Mouse (Mus musculus) left cerebral cortex, postnatal 25 days (tissue): ENCODE measurements around the gene Plekhd1. TPM values are rescaled to one million over a fixed set of nuclear protein-coding genes. Genes with fewer than 3 reads are reported as not detected.

ENCODE experiments used
- DNase-seq, 2 experiments: peaks; one replicate each; pipeline ENCODE4 v3.0.0; 2022; ENCODE audit warnings: low spot score in 2 of 2, mixed read lengths in 1 of 2
- intact Hi-C: fragments of 180-260 bp; cut with DNase I; formaldehyde crosslinking; loops from one replicate; pipeline ENCODE4 v1.15.1; 2025
- total RNA-seq, 2 experiments: library from RNA; stranded (reverse); gene quantifications; 2 replicates each; pipeline ENCODE4 v1.2.3; 2021

Gene Plekhd1
- total RNA-seq, 2 experiments from 2014 or later = 1.6 to 1.8 TPM

GRCm38 (mm10) chr12:80736464-80737282 lies 44.3 kb downstream of the Plekhd1 start:
- intact Hi-C loops = no loop called here
- DNase-seq = peak; percentile 74 to 86

GRCm38 (mm10) chr12:80737283-80737600 lies 44.9 kb downstream of the Plekhd1 start:
- intact Hi-C loops = no loop called here
- no peak for DNase-seq

GRCm38 (mm10) chr12:80739482-80739881 lies 47.1 kb downstream of the Plekhd1 start:
- intact Hi-C loops = no loop called here
- no peak for DNase-seq

- no peak for DNase-seq
- intact Hi-C loops = no loop called here
Observed at GRCm38 (mm10) chr12:80744614-80745013, 52.2 kb downstream of the Plekhd1 start.

GRCm38 (mm10) chr12:80746031-80746813 lies 53.8 kb downstream of the Plekhd1 start:
- peak in 1 of 2 experiments; percentile 55 for DNase-seq
- intact Hi-C loops = no loop called here

- peak in 1 of 2 experiments; percentile 54 for DNase-seq
- intact Hi-C loops = no loop called here
Observed at GRCm38 (mm10) chr12:80751556-80751955, 59.2 kb downstream of the Plekhd1 start.

- intact Hi-C loops = no loop called here
- DNase-seq = no peak
Observed at GRCm38 (mm10) chr12:80757751-80758558, 65.6 kb downstream of the Plekhd1 start.

- no peak for DNase-seq
- intact Hi-C loops = no loop called here
Observed at GRCm38 (mm10) chr12:80758559-80759386, 66.4 kb downstream of the Plekhd1 start.

GRCm38 (mm10) chr12:80759387-80759712 lies 67.0 kb downstream of the Plekhd1 start:
- DNase-seq = no peak
- intact Hi-C loops = no loop called here

- intact Hi-C loops = loop anchor here (1.0 kb wide), 1 partner anchor 30 kb away; no protein-coding TSS in a partner anchor
- DNase-seq = peak; percentile 55 to 63
Observed at GRCm38 (mm10) chr12:80759713-80760395, 67.5 kb downstream of the Plekhd1 start.

GRCm38 (mm10) chr12:80760396-80760801 lies 68.0 kb downstream of the Plekhd1 start, which contains the start of gene Ccdc177:
Gene Ccdc177, minus strand, starts transcription at chr12:80760687.
- intact Hi-C loops = loop anchor here (1.0 kb wide), 1 partner anchor 30 kb away; no protein-coding TSS in a partner anchor
- peak; percentile 86 to 95 for DNase-seq

GRCm38 (mm10) chr12:80762982-80763381 lies 70.6 kb downstream of the Plekhd1 start:
- no peak for DNase-seq
- intact Hi-C loops = no loop called here

- intact Hi-C loops = no loop called here
- DNase-seq = no peak
Observed at GRCm38 (mm10) chr12:80764116-80764515, 71.7 kb downstream of the Plekhd1 start.

- intact Hi-C loops = loop anchor here (1.0 kb wide), 1 partner anchor 126 kb away; no protein-coding TSS in a partner anchor
- peak; percentile 67 to 75 for DNase-seq
Observed at GRCm38 (mm10) chr12:80769697-80770096, 77.3 kb downstream of the Plekhd1 start.

Other genes starting within 250 kb of the Plekhd1 start
- 100 to 1,000 TPM; 121 to 131 TPM for gene Exd2, start 229.5 kb upstream of the Plekhd1 start, total RNA-seq
- 10 to 100 TPM; 79.8 to 83.1 TPM for gene Galnt16, start 174.3 kb upstream of the Plekhd1 start, total RNA-seq
- gene Slc39a9, start 48.7 kb upstream of the Plekhd1 start, total RNA-seq = 10 to 100 TPM; 40.5 to 43.4 TPM
- 10 to 100 TPM; 33.6 to 41.2 TPM for gene Erh, start 48.2 kb upstream of the Plekhd1 start, total RNA-seq
- gene Ccdc177, start 68.1 kb downstream of the Plekhd1 start, total RNA-seq = 10 to 100 TPM; 12.9 to 15.5 TPM
- gene Susd6, start 97.9 kb downstream of the Plekhd1 start, total RNA-seq = 10 to 100 TPM; 32.1 to 32.9 TPM